Mouse (Mus musculus) forebrain, embryonic 12.5 days (tissue): ENCODE results near the gene Akap13. TPM values are rescaled to one million over a fixed set of nuclear protein-coding genes. Genes with fewer than 3 reads are reported as not detected.

Experiments
- ATAC-seq: fragments of 200-750 bp; cut with Nextera tagmentation; 2 replicates; pipeline ENCODE4 v1.8.0; 2017; ENCODE audit warnings: moderate TSS enrichment; ENCODE audit not compliant: low FRiP score
- H3K27ac ChIP-seq: fragments of 300-500 bp; sonication (generic); 2 replicates; pipeline ENCODE4 v1.5.1; 2016; ENCODE audit warnings: mild to moderate bottlenecking
- H3K27me3 ChIP-seq: fragments of 300-500 bp; sonication (generic); 2 replicates; pipeline ENCODE4 v1.6.1; 2016; ENCODE audit warnings: mild to moderate bottlenecking
- H3K36me3 ChIP-seq: fragments of 300-500 bp; sonication (generic); replicated peaks from 2 replicates; pipeline ENCODE4 v1.6.1; 2016; ENCODE audit warnings: mild to moderate bottlenecking
- H3K4me1 ChIP-seq: fragments of 300-500 bp; sonication (generic); 2 replicates; pipeline ENCODE4 v1.6.1; 2016
- H3K4me2 ChIP-seq: fragments of 300-500 bp; sonication (generic); 2 replicates; pipeline ENCODE4 v1.6.1; 2016; ENCODE audit warnings: mild to moderate bottlenecking, moderate library complexity
- H3K4me3 ChIP-seq: fragments of 300-500 bp; sonication (generic); replicated peaks from 2 replicates; pipeline ENCODE4 v1.5.1; 2016; ENCODE audit warnings: mild to moderate bottlenecking
- H3K9ac ChIP-seq: fragments of 300-500 bp; sonication (generic); 2 replicates; pipeline ENCODE4 v1.6.1; 2016; ENCODE audit warnings: mild to moderate bottlenecking
- H3K9me3 ChIP-seq: fragments of 300-500 bp; sonication (generic); 2 replicates; pipeline ENCODE4 v1.6.1; 2016
- WGBS: fragments of 180-500 bp; shearing (Covaris S2); methylation state at CpG from one replicate; pipeline ENCODE4 v1.1.7; 2016; 5-methylcytosine and 5-hydroxymethylcytosine counted together
- polyA plus RNA-seq: library from polyadenylated mRNA; unstranded; fragments of >200 nt; fragmentation: Nextera tagmentation; extraction: Ambion mirVana; gene quantifications from 2 replicates; pipeline ENCODE4 v1.2.1, GENCODE M21; 2016

Gene Akap13
- polyA plus RNA-seq, 1 experiment from 2014 or later = 27.6 TPM

DNA sequence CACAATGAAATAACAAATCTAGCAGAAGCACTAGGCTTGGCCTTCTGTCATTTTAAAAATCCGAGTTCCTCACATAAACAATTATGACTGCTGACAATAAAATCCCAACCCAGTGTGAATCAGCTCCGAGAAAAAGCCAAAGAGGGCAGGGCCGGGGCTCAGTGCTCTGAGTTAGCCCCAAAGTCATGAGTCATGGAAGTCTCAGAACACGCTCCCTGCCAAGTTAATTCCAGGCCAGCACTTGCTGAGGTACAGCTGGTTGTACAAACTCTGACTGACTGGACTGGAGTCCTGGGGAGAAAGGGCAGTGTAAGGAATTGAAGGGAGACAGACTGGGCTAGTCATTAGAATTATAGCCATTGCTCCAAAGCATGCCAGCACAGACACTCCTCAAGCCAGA is 28.0 kb upstream of the Akap13 start:
- Histone ChIP-seq H3K9me3 (no peaks in the 10 kb centered on the region), H3K4me3 (no peak overlapping the region), H3K9ac (no peak overlapping the region), H3K4me2 (no peak overlapping the region), H3K27ac (no peak overlapping the region), H3K27me3 (no peaks in the 10 kb centered on the region), H3K36me3 (no peaks in the 10 kb centered on the region), H3K4me1 (no peaks in the 10 kb centered on the region)
- 77% methylated on average over 4 of the region's 4 CpGs for WGBS
- ATAC-seq = no peak

DNA sequence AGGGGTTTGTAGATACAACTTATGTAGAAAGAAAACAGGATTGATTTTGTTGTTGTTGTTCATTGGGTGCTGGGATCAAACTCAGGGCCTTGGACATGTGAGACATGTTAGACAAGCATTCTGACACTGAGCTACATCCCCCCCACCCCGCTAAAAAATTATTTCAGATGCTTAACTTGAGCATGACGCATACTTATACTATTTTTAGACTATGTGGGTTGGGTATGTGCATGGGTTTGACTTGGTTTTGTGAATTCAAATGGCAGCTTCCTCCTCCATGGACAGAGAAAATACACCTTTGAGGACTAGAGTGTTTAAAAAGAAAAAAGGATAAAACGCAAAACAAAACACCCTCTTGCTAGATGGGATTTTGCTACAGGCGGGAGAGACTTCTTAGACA is 26.4 kb upstream of the Akap13 start:
- H3K36me3 ChIP-seq = no peaks in the 10 kb centered on the region
- H3K27me3 ChIP-seq = no peaks in the 10 kb centered on the region
- H3K4me1 ChIP-seq = no peaks in the 10 kb centered on the region
- ATAC-seq = no peak
- H3K9me3 ChIP-seq = no peaks in the 10 kb centered on the region
- no peak overlapping the region for H3K27ac ChIP-seq
- no peak overlapping the region for H3K4me3 ChIP-seq
- no peak overlapping the region for H3K4me2 ChIP-seq
- H3K9ac ChIP-seq = no peak overlapping the region
- 88% methylated on average over 4 of the region's 4 CpGs for WGBS

DNA sequence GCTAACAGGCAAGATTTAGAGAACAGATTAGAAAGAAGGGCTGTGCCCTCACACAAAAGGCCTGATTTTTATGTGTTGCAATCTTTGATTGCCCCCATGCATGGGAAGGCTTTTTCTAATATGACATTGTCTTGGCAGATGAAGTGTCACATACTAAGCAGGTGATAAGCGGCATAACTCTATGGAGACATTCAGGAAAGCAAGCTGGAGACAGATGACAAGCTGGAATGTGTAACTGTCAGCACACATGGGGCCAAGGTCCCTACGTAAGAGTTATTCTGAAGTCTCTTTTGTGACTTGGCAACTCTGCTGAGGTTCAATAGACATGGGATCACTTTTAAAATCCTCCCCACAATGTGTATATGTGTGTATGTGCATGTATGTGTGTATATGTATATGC is 24.8 kb upstream of the Akap13 start:
- no peak overlapping the region for H3K9ac ChIP-seq
- no peak for ATAC-seq
- no peak overlapping the region for H3K27ac ChIP-seq
- no peaks in the 10 kb centered on the region for H3K4me1 ChIP-seq
- no peak overlapping the region for H3K4me3 ChIP-seq
- H3K9me3 ChIP-seq = no peaks in the 10 kb centered on the region
- no peaks in the 10 kb centered on the region for H3K27me3 ChIP-seq
- H3K4me2 ChIP-seq = no peak overlapping the region
- no peaks in the 10 kb centered on the region for H3K36me3 ChIP-seq
- 76% methylated on average over 2 of the region's 2 CpGs for WGBS

- H3K27ac ChIP-seq = no peak overlapping the region
- no peak overlapping the region for H3K4me2 ChIP-seq
- 32% methylated on average over 7 of the region's 7 CpGs for WGBS
- no peaks in the 10 kb centered on the region for H3K27me3 ChIP-seq
- no peak overlapping the region for H3K9ac ChIP-seq
- no peak for ATAC-seq
- H3K4me3 ChIP-seq = no peak overlapping the region
- no peaks in the 10 kb centered on the region for H3K4me1 ChIP-seq
- no peaks in the 10 kb centered on the region for H3K36me3 ChIP-seq
- H3K9me3 ChIP-seq = no peaks in the 10 kb centered on the region
Measured at GRCm38 (mm10) chr7:75431043-75431442, 24.3 kb upstream of the Akap13 start.

DNA sequence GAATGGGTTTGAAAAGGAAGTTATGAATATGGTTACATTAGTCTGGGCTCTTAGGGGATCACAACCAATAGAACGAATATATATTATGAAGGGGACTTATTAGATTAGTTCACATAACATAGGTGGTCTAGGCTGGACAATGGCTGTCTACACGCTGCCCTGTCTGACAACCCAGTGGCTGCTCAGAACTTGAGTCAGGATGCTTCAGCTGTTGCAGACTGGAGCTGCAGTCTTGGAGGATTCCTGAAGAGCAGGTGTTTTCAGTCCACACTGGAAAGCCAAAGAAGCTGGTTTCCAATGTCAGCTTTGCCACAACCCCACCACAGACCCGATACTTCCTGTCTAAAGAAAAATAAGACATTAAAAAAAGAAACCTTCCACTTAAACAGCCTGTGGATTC is 23.3 kb upstream of the Akap13 start:
- 79% methylated on average over 3 of the region's 3 CpGs for WGBS
- H3K27me3 ChIP-seq = no peaks in the 10 kb centered on the region
- ATAC-seq = no peak

GRCm38 (mm10) chr7:75436413-75437174 is 18.7 kb upstream of the Akap13 start:
- Histone ChIP-seq H3K4me3 (no peak overlapping the region), H3K4me1 (no peaks in the 10 kb centered on the region), H3K27ac (no peak overlapping the region), H3K9ac (no peak overlapping the region), H3K27me3 (no peaks in the 10 kb centered on the region), H3K4me2 (no peak overlapping the region), H3K9me3 (no peaks in the 10 kb centered on the region), H3K36me3 (no peaks in the 10 kb centered on the region)
- WGBS = 67% methylated on average over 8 of the region's 8 CpGs
- ATAC-seq = no peak

More for the DNA sequence above, 23.3 kb upstream of the Akap13 start:
- Histone ChIP-seq H3K4me3 (no peak overlapping the region), H3K4me1 (no peaks in the 10 kb centered on the region), H3K9me3 (no peaks in the 10 kb centered on the region), H3K27ac (no peak overlapping the region), H3K9ac (no peak overlapping the region), H3K4me2 (no peak overlapping the region), H3K36me3 (no peaks in the 10 kb centered on the region)

GRCm38 (mm10) chr7:75439570-75439969 is 15.8 kb upstream of the Akap13 start:
- ATAC-seq = no peak
- H3K9ac ChIP-seq = no peak overlapping the region
- H3K27me3 ChIP-seq = no peaks in the 10 kb centered on the region
- no peaks in the 10 kb centered on the region for H3K9me3 ChIP-seq
- H3K4me3 ChIP-seq = no peak overlapping the region
- WGBS = 100% methylated on average over 3 of the region's 4 CpGs
- no peak overlapping the region for H3K27ac ChIP-seq
- no peaks in the 10 kb centered on the region for H3K4me1 ChIP-seq
- H3K4me2 ChIP-seq = no peak overlapping the region
- no peaks in the 10 kb centered on the region for H3K36me3 ChIP-seq

DNA sequence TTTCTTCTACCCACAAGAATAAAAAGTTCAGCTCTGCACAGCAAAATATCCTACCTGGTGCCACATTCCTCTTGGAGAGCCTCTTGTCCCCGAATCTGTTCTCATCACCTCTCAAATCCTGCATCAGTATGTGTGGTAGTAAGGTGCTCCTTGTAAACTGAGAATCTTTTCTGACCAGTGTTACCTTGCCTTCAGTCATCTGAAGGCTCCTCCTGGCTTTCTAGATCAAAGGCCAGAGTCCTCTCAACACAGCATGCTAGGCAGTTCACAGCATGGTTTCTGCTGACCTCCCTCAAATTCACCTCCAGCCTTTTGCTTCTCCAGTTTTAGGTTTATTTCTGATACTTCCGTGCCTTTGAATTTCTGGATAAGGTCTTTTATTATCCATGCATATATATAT is 15.1 kb upstream of the Akap13 start:
- ATAC-seq = no peak
- Histone ChIP-seq H3K9me3 (no peaks in the 10 kb centered on the region), H3K4me1 (no peaks in the 10 kb centered on the region), H3K27me3 (no peaks in the 10 kb centered on the region), H3K9ac (no peak overlapping the region), H3K4me2 (no peak overlapping the region), H3K4me3 (no peak overlapping the region), H3K27ac (no peak overlapping the region), H3K36me3 (no peaks in the 10 kb centered on the region)
- WGBS = 74% methylated on average over 2 of the region's 2 CpGs

- no peak overlapping the region for H3K9ac ChIP-seq
- H3K4me1 ChIP-seq = no peaks in the 10 kb centered on the region
- no peaks in the 10 kb centered on the region for H3K9me3 ChIP-seq
- H3K27me3 ChIP-seq = no peaks in the 10 kb centered on the region
- H3K4me2 ChIP-seq = no peak overlapping the region
- 88% methylated on average over 2 of the region's 2 CpGs for WGBS
- H3K27ac ChIP-seq = no peak overlapping the region
- no peak for ATAC-seq
- no peaks in the 10 kb centered on the region for H3K36me3 ChIP-seq
- no peak overlapping the region for H3K4me3 ChIP-seq
Measured at GRCm38 (mm10) chr7:75441947-75442346, 13.4 kb upstream of the Akap13 start.

DNA sequence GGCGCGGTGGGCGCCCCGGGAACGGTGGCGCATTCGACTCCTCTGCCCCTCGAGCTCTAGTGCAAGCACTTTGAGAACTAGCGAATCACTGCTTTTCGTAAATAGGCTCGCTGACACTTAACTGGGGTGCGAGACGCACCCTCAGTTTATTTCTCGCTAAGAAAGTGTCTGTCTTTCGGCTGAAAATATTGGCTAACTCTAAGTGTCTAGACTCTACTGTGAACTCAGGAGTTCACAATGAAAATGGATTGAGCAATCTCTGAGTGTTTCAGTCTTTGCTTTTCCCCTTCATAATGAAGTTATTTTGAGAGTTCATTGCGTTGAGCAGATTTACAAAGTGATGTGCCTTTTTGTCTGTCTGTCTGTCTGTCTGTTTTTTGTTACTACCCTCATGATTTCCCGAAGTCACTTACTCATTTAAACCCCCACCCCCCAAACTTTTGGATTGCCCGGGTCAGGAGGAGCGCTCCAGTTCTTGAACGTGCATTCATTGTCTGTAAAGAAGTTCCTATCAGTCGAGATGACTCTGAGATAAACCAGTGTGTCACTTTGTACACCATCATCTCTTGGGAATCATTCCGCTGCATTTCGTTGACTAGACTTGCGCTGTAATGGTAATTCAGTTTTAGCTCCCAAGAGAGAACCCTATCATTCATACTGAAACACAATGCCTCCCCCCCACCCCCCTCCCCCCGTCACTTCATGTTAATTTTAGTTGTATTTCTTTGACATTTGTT is 986 bp downstream of the Akap13 start:
- 0 out of 2 replicates have a peak, but pooled peaks cover 3% of the 10 kb centered on the region for H3K27me3 ChIP-seq
- H3K9ac ChIP-seq = peak overlapping the region; percentile 87
- WGBS = 2% methylated on average over 25 of the region's 25 CpGs
- no peak for ATAC-seq
- peak overlapping the region; percentile 66 for H3K4me2 ChIP-seq
- H3K4me1 ChIP-seq = peaks cover 12% of the 10 kb centered on the region; the same call in 1 of the 2 replicates
- H3K4me3 ChIP-seq = peak overlapping the region; percentile 82
- no peaks in the 10 kb centered on the region for H3K36me3 ChIP-seq
- no peaks in the 10 kb centered on the region for H3K9me3 ChIP-seq
- peak overlapping the region; percentile 97 for H3K27ac ChIP-seq

DNA sequence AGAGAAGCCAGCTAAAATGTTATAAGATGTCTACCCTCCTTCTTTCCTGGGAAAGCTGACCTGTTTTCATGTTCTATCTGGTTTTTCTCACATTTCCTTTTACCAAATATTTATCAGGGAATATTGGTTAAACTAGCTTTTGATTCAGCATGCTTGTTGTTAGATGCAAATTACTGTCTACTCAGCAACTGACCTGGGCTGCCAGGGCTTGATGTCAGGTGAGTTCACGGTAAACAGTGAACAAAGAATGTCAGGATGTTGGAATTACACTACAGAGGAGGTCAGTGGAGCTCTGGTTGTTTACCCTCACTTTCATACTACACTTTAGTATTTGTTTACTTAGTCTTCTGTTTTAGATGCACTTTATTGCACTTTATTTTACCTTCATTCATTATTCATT is 5.0 kb downstream of the Akap13 start:
- no peaks in the 10 kb centered on the region for H3K27me3 ChIP-seq
- no peaks in the 10 kb centered on the region for H3K9me3 ChIP-seq
- H3K4me1 ChIP-seq = peaks cover 12% of the 10 kb centered on the region; the same call in 1 of the 2 replicates
- no peak overlapping the region for H3K27ac ChIP-seq
- no peak overlapping the region for H3K4me2 ChIP-seq
- no peaks in the 10 kb centered on the region for H3K36me3 ChIP-seq
- no peak for ATAC-seq
- no peak overlapping the region for H3K4me3 ChIP-seq
- 84% methylated on average over 1 of the region's 1 CpGs for WGBS
- H3K9ac ChIP-seq = no peak overlapping the region

- H3K9ac ChIP-seq = no peak overlapping the region
Measured at GRCm38 (mm10) chr7:75463579-75464162, 8.3 kb downstream of the Akap13 start.

More at GRCm38 (mm10) chr7:75463579-75464162, 8.3 kb downstream of the Akap13 start:
- Histone ChIP-seq H3K27me3 (no peaks in the 10 kb centered on the region), H3K4me2 (no peak overlapping the region), H3K27ac (no peak overlapping the region), H3K9me3 (no peaks in the 10 kb centered on the region), H3K4me3 (no peak overlapping the region), H3K4me1 (peaks cover 8% of the 10 kb centered on the region; the same call in 1 of the 2 replicates), H3K36me3 (no peaks in the 10 kb centered on the region)
- ATAC-seq = no peak
